Mouse (Mus musculus) left cerebral cortex, postnatal 4 days (tissue): ENCODE measurements around the gene Srcap. TPM values are rescaled to one million over a fixed set of nuclear protein-coding genes. Genes with fewer than 3 reads are reported as not detected.

ENCODE experiments used
- microRNA-seq: library from miRNA; unstranded; fragments of <30 nt; microRNA quantifications from one replicate; pipeline ENCODE4 v1.2.0, GENCODE M21; 2022
- total RNA-seq, 2 experiments: library from RNA; stranded (reverse); gene quantifications; 2 replicates each; pipeline ENCODE4 v1.2.3; 2021

Srcap gene
- total RNA-seq, 2 experiments from 2014 or later: 113 to 128 TPM

Small RNA genes lying within 50 kb of the gene (microRNA-seq; reads per million reads assigned to microRNA genes)
- gene Gm47278: not detected
- not detected for gene Mir7060

Other genes starting within 250 kb of the Srcap start
- 10 to 100 TPM; 42.6 to 42.9 TPM for gene Sephs2, start 237.9 kb upstream of the Srcap start, total RNA-seq
- 1 to 10 TPM; 1.2 to 1.6 TPM for gene Itgal, start 215.7 kb upstream of the Srcap start, total RNA-seq
- 10 to 100 TPM; 20.3 to 22.0 TPM for gene Zfp768, start 166.4 kb upstream of the Srcap start, total RNA-seq
- gene Zfp747, start 135.9 kb upstream of the Srcap start, total RNA-seq: 1 to 10 TPM; 7.9 to 8.9 TPM
- gene 9130019O22Rik, start 124.8 kb upstream of the Srcap start, total RNA-seq: 1 to 10 TPM; 2.8 to 3.0 TPM
- gene E430018J23Rik, start 118.4 kb upstream of the Srcap start, total RNA-seq: 1 to 10 TPM; 4.6 to 7.6 TPM
- gene Zfp764, start 105.2 kb upstream of the Srcap start, total RNA-seq: 1 to 10 TPM; 4.3 to 4.4 TPM
- gene Zfp688, start 89.9 kb upstream of the Srcap start, total RNA-seq: 10 to 100 TPM; 11.3 to 12.6 TPM
- gene Zfp689, start 62.8 kb upstream of the Srcap start, total RNA-seq: 1 to 10 TPM; 9.5 to 9.7 TPM
- gene Prr14, start 52.4 kb upstream of the Srcap start, total RNA-seq: 10 to 100 TPM; 35.4 to 35.6 TPM
- 10 to 100 TPM; 70.8 to 71.2 TPM for gene Fbrs, start 32.8 kb upstream of the Srcap start, total RNA-seq
- 10 to 100 TPM; 14.5 to 14.6 TPM for gene Gm42715, start 7.6 kb downstream of the Srcap start, total RNA-seq
- 1 to 10 TPM; 6.9 to 9.3 TPM for gene Tmem265, start 49.4 kb downstream of the Srcap start, total RNA-seq
- 10 to 100 TPM; 69.5 to 70.1 TPM for gene Phkg2, start 61.4 kb downstream of the Srcap start, total RNA-seq
- gene Ccdc189, start 76.6 kb downstream of the Srcap start, total RNA-seq: 1 to 10 TPM; 7.0 to 7.8 TPM
- 10 to 100 TPM; 75.1 to 82.6 TPM for gene Rnf40, start 76.8 kb downstream of the Srcap start, total RNA-seq
- 10 to 100 TPM; 31.5 to 33.4 TPM for gene Zfp629, start 103.8 kb downstream of the Srcap start, total RNA-seq
- gene Bcl7c, start 196.9 kb downstream of the Srcap start, total RNA-seq: 10 to 100 TPM; 87.2 to 94.3 TPM
- 1 to 10 TPM; 5.3 to 6.5 TPM for gene Ctf1, start 200.8 kb downstream of the Srcap start, total RNA-seq
- not detected for gene Ctf2, start 220.2 kb downstream of the Srcap start, total RNA-seq
- gene Fbxl19, start 232.6 kb downstream of the Srcap start, total RNA-seq: 100 to 1,000 TPM; 143 to 148 TPM